Mouse (Mus musculus): ENCODE results near the gene Sfxn3.

DNA sequence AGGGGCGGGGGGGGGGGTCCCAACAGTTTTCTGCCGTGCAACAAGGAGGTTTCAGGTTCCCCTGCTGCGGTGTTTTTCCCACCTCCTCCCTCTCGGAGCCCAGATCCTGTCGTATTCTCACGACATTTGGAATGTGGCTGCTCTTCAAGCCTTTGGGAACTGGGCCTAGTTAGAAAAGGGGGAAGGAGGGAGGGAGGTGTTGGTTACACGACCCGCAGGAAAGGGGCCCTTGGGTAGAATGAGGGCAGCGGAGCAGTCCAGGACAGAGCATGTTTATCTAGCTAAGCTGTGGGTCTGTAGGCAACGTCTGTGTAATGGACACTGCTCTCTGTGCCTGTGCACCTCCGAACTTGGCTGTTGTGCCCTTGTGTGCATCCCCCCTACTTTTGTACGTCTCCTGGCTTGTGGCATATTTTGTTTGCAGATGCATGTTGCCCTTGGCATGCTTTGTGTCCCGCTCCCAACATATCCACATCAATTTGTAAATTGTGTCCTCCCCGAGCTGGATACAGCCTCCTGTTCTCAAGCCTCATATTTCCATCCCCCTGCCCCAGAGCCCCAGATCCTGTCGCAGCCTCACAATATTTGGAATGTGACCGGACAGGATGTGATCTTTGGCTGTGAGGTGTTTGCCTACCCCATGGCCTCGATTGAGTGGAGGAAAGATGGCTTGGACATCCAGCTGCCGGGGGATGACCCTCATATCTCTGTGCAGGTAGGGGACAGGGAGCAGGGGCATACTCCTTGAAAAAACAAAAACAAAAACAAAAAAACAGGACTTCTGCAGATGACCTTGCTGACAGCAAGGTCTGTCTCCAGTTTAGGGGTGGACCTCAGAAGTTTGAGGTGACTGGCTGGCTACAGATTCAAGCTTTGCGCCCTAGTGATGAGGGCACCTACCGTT is 30.7 kb downstream of the Sfxn3 start:
- TF ChIP-seq CTCF (IDR thresholded peaks at IDR 0.05; ENCODE audit: borderline replicate concordance, insufficient read depth, low read depth, low read length) (no peak), POLR2A (IDR thresholded peaks at IDR 0.05; ENCODE audit: borderline replicate concordance, insufficient read depth, low read length) (no peak)
